Mouse (Mus musculus): ENCODE measurements at regions not wholly inside any gene's neighbourhood (a gene's known extent, or its start where the extent isn't known, plus 50 kb on each side); places are given as distances from the start of the nearest gene placed in this dataset.
A peak's percentile ranks its signal among the peaks of the same experiment; 100 is the strongest.

DNA sequence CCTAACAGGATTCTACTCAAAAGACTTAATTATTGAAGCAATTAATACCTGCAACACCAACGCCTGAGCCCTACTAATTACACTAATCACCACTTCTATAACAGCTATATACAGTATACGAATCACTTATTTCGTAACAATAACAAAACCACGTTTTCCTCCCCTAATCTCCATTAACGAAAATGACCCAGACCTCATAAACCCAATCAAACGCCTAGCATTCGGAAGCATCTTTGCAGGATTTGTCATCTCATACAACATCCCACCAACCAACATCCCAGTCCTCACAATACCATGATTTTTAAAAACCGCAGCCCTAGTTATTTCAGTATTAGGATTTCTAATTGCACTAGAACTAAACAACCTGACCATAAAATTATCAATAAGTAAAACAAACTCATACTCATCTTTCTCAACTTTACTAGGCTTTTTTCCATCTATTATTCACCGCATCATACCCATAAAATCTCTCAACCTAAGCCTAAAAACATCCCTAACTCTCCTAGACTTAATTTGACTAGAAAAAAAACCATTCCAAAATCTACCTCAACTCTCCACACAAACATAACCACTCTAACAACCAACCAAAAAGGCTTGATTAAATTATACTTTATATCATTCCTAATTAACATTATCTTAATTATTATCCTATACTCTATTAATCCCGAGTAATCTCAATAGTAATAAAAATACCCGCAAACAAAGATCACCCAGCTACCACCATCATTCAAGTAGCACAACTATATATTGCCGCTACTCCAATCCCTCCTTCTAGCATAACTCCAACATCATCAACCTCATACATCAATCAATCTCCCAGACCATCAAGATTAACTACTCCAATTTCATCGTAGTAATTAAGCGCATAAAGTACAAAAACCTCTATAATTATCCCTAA, 830.9 kb upstream of the Tyrp1 start:
- no peaks in the 10 kb centered on the region for H3K36me3 ChIP-seq (replicated peaks; ENCODE audit: control insufficient read depth, insufficient read depth, low read length)

DNA sequence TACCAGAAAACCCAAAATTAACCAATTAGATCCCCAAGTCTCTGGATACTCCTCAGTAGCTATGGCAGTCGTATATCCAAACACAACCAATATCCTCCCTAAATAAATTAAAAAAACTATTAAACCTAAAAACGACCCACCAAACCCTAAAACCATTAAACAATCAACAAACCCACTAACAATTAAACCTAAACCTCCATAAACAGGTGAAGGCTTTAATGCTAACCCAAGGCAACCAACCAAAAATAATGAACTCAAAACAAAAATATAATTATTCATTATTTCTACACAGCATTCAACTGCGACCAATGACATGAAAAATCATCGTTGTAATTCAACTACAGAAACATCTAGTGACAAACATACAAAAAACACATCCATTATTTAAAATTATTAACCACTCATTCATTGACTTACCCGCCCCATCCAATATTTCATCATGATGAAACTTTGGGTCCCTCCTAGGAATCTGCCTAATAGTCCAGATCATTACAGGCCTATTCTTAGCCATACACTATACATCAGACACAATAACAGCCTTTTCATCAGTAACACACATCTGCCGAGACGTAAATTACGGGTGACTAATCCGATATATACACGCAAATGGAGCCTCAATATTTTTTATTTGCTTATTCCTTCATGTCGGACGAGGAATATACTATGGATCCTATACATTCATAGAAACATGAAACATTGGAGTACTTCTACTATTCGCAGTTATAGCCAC, 830.1 kb upstream of the Tyrp1 start:
- no peak for DNase-seq (ENCODE audit: low spot score)
- Histone ChIP-seq H3K9me3 (replicated peaks; ENCODE audit: control insufficient read depth, low read length) (no peaks in the 10 kb centered on the region; the same call in 1 of the 2 replicates), H3K9ac (replicated peaks; ENCODE audit: low read depth, low read length) (no peak overlapping the region), H3K4me3 (ENCODE audit: low read depth, low read length) (no peak overlapping the region), H3K4me2 (ENCODE audit: low read depth, low read length) (no peak overlapping the region), H3K27me3 (ENCODE audit: control insufficient read depth, insufficient read depth, low read length) (no peaks in the 10 kb centered on the region), H3K27ac (ENCODE audit: low read depth) (no peak overlapping the region), H3K4me1 (ENCODE audit: control insufficient read depth, insufficient read depth) (no peaks in the 10 kb centered on the region), H3K36me3 (replicated peaks; ENCODE audit: control insufficient read depth, insufficient read depth, low read length) (no peaks in the 10 kb centered on the region)
- WGBS: 70% methylated on average over 13 of the region's 13 CpGs
- ATAC-seq (ENCODE audit: insufficient read depth, low read depth): peak; percentile 90
- TF ChIP-seq CTCF (IDR thresholded peaks at IDR 0.05; ENCODE audit: low read depth) (no peak), EP300 (IDR thresholded peaks at IDR 0.05; ENCODE audit: low read depth) (no peak)

More for the DNA sequence above, 830.9 kb upstream of the Tyrp1 start:
- TF ChIP-seq EP300 (IDR thresholded peaks at IDR 0.05; ENCODE audit: low read depth) (no peak), CTCF (IDR thresholded peaks at IDR 0.05; ENCODE audit: low read depth) (no peak)
- no peak overlapping the region for H3K4me3 ChIP-seq (ENCODE audit: low read depth, low read length)
- H3K27me3 ChIP-seq (ENCODE audit: control insufficient read depth, insufficient read depth, low read length): no peaks in the 10 kb centered on the region
- no peak overlapping the region for H3K4me2 ChIP-seq (ENCODE audit: low read depth, low read length)
- H3K4me1 ChIP-seq (ENCODE audit: control insufficient read depth, insufficient read depth): no peaks in the 10 kb centered on the region
- ATAC-seq (ENCODE audit: insufficient read depth, low read depth): peak; percentile 100
- no peaks in the 10 kb centered on the region; the same call in 1 of the 2 replicates for H3K9me3 ChIP-seq (replicated peaks; ENCODE audit: control insufficient read depth, low read length)
- DNase-seq (ENCODE audit: low spot score): no peak
- WGBS: 84% methylated on average over 14 of the region's 14 CpGs
- H3K9ac ChIP-seq (replicated peaks; ENCODE audit: low read depth, low read length): no peak overlapping the region
- H3K27ac ChIP-seq (ENCODE audit: low read depth): no peak overlapping the region

GRCm38 (mm10) chr4:80004366-80004700, 829.6 kb upstream of the Tyrp1 start:
- Histone ChIP-seq H3K4me3 (ENCODE audit: low read depth, low read length) (no peak overlapping the region), H3K36me3 (replicated peaks; ENCODE audit: control insufficient read depth, insufficient read depth, low read length) (no peaks in the 10 kb centered on the region), H3K27me3 (ENCODE audit: control insufficient read depth, insufficient read depth, low read length) (no peaks in the 10 kb centered on the region), H3K9me3 (replicated peaks; ENCODE audit: control insufficient read depth, low read length) (no peaks in the 10 kb centered on the region; the same call in 1 of the 2 replicates), H3K4me2 (ENCODE audit: low read depth, low read length) (no peak overlapping the region), H3K4me1 (ENCODE audit: control insufficient read depth, insufficient read depth) (no peaks in the 10 kb centered on the region), H3K27ac (ENCODE audit: low read depth) (no peak overlapping the region), H3K9ac (replicated peaks; ENCODE audit: low read depth, low read length) (no peak overlapping the region)
- DNase-seq (ENCODE audit: low spot score) (no peak), ATAC-seq (ENCODE audit: insufficient read depth, low read depth) (no peak)
- no peak for TF ChIP-seq EP300 (IDR thresholded peaks at IDR 0.05; ENCODE audit: low read depth)
- TF ChIP-seq CTCF (IDR thresholded peaks at IDR 0.05; ENCODE audit: low read depth): no peak
- WGBS: 64% methylated on average over 4 of the region's 4 CpGs

- Histone ChIP-seq H3K36me3 (replicated peaks; ENCODE audit: control insufficient read depth, insufficient read depth, low read length) (no peaks in the 10 kb centered on the region), H3K27me3 (ENCODE audit: control insufficient read depth, insufficient read depth, low read length) (no peaks in the 10 kb centered on the region), H3K9me3 (replicated peaks; ENCODE audit: control insufficient read depth, low read length) (no peaks in the 10 kb centered on the region; the same call in 1 of the 2 replicates), H3K4me1 (ENCODE audit: control insufficient read depth, insufficient read depth) (no peaks in the 10 kb centered on the region), H3K27ac (ENCODE audit: low read depth) (no peak overlapping the region), H3K4me3 (ENCODE audit: low read depth, low read length) (no peak overlapping the region), H3K9ac (replicated peaks; ENCODE audit: low read depth, low read length) (no peak overlapping the region), H3K4me2 (ENCODE audit: low read depth, low read length) (no peak overlapping the region)
- no peak for DNase-seq (ENCODE audit: low spot score)
- no peak for TF ChIP-seq EP300 (IDR thresholded peaks at IDR 0.05; ENCODE audit: low read depth)
- TF ChIP-seq CTCF (IDR thresholded peaks at IDR 0.05; ENCODE audit: low read depth): no peak
- 83% methylated on average over 4 of the region's 4 CpGs for whole genome bisulfite sequencing
- ATAC-seq (ENCODE audit: insufficient read depth, low read depth): no peak
These were observed 829.1 kb upstream of the Tyrp1 start for GRCm38 (mm10) chr4:80004788-80005187.

GRCm38 (mm10) chr4:80027876-80028275, 806.0 kb upstream of the Tyrp1 start:
- no peaks in the 10 kb centered on the region for H3K9me3 ChIP-seq (replicated peaks; ENCODE audit: control insufficient read depth, low read length)

More at GRCm38 (mm10) chr4:80027876-80028275, 806.0 kb upstream of the Tyrp1 start:
- Histone ChIP-seq H3K36me3 (replicated peaks; ENCODE audit: control insufficient read depth, insufficient read depth, low read length) (no peaks in the 10 kb centered on the region), H3K4me2 (ENCODE audit: low read depth, low read length) (no peak overlapping the region), H3K27ac (ENCODE audit: low read depth) (no peak overlapping the region), H3K4me1 (ENCODE audit: control insufficient read depth, insufficient read depth) (no peaks in the 10 kb centered on the region), H3K4me3 (ENCODE audit: low read depth, low read length) (no peak overlapping the region), H3K27me3 (ENCODE audit: control insufficient read depth, insufficient read depth, low read length) (no peaks in the 10 kb centered on the region), H3K9ac (replicated peaks; ENCODE audit: low read depth, low read length) (no peak overlapping the region)
- ATAC-seq (ENCODE audit: insufficient read depth, low read depth) (no peak), DNase-seq (ENCODE audit: low spot score) (no peak)
- 48% methylated on average over 3 of the region's 3 CpGs for WGBS
- TF ChIP-seq CTCF (IDR thresholded peaks at IDR 0.05; ENCODE audit: low read depth): no peak
- TF ChIP-seq EP300 (IDR thresholded peaks at IDR 0.05; ENCODE audit: low read depth): no peak

Data from heart, postnatal 0 days (tissue).